Mouse (Mus musculus) layer of hippocampus, adult 9-10 months (tissue): ENCODE results near the gene Myl12a.

Source experiments
- DNase-seq: peaks from one replicate; pipeline ENCODE4 v3.0.0; 2022; ENCODE audit warnings: low spot score

Myl12a gene

DNA sequence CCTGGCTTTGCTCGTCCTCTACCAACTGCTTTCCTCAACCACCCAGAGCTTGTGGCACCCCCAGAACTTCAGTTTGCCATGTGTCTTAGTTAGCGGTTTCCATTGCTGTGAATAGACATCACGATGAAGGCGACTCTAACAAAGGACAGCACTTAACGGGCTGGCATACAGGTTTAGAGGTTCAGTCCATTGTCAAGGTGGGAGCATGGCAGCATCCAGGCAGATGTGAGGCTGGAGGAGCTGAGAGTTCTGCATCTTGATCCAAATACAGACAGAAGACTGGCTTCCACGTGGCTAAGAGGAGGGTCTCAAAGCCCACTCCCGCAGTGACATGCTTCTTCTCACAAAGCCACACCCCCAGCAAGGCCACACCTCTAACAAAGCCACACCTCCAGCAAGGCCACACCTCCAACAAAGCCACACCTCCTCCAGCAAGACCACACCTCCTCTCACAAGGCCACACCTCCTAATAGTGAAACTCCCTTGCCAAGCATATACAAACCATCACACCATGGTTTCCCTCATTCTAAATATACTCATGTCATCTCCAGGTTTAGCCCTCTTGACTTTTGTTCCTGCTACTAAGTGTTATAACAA lies 8.1 kb upstream of the Myl12a start:
- no peak for DNase-seq

DNA sequence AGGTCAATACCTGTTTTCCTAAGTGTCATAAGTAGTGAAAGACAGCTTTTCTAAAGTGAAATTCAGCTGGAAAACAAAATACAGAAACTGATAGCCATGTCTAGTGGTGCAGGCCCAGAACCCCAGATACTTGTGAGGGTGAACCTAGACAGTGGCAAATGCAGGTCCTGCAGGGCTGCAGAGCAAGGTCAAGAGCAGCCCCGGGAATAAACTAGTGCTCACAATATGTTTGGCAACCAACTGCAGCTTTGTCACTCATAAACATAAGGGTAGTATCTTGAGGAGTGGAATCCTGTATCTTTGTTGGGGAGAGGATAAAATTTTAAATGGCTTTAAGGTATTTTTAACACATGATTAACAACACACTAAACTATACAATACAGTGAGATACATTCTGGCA lies 7.1 kb upstream of the Myl12a start:
- no peak for DNase-seq

DNA sequence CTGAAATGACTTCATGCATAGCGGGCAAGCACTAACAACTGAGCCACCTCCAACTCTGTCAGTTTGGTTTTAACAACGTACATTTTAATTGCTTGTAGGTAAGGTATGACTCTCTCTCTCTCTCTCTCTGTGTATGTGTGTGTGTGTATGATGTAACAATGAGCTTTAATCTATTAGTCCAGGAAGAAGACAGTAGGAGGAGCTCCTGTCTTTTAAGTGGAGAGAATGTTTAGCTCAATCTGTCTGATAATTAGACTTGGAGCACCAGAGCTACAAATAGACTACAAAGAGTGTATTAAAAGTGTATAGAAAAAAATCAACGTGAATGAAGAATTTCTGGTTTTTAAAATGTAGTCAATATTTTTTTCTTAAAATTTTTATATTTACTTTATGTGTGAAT lies 6.0 kb upstream of the Myl12a start:
- DNase-seq: no peak

DNA sequence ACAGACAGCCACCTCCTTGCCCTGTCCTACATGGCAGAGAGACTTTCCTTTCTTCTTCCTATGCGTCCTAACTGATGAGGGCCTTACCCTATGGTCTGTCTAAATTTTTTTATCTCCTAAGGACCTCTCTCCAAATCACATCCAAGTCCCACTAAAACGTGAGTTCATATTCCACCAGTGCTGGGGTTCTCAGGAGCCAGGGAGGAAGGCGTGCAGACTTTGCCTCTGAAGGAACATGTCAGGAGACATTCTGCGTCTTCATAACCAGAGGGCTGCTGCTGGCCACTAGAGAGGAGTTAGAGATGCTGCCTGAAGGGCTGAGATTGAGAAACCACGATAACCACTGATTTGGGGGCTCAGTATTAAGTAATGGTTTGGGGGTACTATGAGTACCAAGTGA lies 4.3 kb upstream of the Myl12a start:
- no peak for DNase-seq

DNA sequence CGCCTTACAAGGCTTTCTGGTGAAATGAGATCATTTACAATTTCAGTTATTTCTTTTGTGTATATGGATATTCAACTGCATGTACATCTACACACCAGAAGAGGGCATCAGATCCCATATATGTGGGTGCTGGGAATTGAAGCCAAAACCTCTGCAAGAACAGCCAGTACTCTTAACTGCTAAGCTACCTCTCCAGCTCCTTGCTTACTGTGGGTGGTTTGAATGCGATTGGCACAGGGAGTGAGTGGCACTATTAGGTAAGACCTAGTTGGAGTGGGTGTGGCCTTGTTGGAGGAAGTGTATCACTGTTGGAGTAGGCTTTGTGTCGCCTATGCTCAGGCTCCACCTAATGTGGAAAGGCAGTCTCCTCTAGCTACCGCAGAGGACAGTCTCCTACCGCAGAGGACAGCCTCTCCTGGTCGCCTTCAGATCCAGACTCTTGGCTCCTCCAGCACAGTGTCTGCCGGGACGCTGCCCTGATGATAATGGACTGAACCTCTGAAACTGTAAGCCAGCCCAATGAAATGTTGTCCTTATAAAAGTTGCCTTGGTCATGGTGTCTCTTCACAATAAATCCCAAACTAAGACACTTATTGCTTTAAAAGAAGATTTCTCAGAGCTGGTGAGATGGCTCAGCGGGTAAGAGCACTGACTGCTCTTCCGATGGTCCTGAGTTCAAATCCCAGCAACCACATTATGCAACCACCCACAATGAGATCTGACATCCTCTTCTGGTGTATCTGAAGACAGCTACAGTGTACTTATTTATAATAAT lies 1.7 kb upstream of the Myl12a start:
- DNase-seq: no peak

DNA sequence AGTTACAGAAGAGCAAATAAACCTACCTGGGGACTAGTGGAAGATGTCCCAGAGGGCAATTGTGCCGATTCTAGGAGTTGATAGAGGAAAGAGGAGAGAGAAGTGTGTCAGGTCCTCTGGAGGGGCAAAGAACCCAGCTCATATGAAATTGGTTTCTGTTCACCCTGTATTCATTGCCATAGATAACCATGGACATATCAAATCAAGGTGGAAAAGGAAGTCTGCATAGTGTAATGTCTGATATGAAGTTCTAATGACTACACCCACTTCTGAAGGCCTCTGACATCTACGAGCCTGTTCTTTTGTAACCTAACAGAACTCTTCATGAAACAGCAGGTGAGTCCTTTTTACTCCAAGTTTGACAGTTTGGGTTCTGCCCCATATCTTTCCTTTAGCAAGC lies 1.0 kb upstream of the Myl12a start:
- no peak for DNase-seq

DNA sequence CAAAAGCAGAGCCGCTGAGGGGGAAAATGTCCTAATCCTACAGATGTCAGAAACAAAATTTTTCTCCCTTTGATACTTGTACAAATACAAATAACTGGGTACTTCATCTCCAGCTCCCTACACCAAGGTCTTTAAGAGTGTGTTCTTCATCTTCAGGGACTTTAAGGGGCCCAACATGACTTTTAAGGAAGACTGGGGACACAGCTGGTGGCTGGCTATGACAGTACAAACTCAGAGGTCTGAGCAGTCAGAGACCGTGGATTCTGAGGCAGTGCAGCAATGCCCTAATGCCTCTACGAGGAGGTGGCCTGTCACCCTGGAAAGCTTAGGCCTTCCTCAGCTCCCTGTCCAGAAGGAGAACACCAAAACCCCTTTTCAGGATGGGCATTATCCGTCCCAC lies 434 bp upstream of the Myl12a start:
- no peak for DNase-seq

DNA sequence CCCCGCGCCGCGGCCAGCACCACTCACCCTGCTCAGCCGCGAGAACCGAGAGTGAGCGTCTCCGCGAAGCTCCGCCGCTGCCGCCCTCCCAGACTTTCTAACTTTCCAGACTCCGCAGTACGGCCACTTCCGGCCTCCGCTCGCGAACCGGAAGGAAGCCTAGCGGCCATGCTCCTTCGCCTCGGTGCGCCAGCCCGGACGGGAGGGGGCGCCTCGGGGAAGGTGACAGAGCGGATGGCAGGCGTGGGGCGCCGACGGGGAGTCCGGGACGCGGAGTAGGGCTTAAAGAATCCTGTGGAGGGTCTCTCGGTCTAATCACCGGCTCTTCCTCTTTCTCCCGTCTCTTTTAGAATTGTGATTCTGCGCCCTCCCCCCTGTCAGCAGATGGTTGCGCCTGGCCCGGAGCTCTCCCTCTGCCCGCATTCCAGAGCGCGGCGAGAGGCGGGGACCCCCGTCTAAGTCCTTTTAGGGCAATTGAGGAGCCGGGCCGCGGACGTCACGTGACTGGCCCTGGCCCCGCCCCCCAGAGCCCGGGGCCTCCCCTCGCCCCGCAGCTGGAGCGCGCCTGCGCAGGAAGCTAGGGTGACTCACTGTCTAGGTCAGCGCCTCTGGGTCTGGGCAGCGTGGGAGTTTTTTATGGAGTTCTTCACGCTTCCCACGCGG lies 466 bp downstream of the Myl12a start, which contains the start of gene Myom1:
Myom1 (plus strand) TSS at position 553 of the 663 bp plus-strand sequence.
- DNase-seq: peak; percentile 87

DNA sequence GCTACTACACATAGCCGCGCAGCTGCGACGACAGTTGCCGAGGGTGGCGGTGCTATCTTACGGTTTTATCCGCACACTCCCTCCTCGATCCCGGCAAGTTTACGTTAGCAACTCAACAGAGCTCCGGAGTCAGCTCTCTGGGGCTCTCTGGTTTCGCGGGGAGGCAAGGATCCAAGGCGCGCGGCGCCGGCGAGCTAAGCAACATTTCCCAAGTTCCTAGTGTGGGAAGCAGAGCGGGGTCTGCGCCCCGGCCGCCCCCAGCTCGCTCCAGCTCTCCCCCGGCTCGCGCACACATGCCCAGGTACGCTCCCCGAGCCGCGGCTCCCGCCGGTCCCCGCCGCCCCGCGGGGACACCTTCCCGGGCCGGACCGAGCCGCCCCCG lies 988 bp downstream of the Myl12a start:
- no peak for DNase-seq

DNA sequence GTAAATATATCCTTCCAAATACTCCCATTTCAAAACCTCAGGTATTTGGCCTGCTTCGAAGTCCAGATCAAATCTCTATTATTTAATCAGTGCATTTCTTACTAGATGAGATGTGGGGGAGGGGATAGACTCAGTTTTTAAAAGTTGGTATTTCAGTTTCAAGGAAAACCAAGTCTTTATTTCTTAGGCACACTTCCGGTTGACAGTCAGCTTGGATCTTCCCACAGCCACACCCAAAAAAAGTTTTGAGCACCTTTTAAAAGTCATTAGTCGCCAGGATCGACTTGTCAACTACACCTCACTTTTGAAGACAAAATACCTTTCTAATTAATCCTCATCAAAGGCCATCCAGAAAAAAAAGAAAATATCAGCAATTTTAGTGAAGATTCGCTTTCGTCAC lies 1.6 kb downstream of the Myl12a start:
- no peak for DNase-seq

DNA sequence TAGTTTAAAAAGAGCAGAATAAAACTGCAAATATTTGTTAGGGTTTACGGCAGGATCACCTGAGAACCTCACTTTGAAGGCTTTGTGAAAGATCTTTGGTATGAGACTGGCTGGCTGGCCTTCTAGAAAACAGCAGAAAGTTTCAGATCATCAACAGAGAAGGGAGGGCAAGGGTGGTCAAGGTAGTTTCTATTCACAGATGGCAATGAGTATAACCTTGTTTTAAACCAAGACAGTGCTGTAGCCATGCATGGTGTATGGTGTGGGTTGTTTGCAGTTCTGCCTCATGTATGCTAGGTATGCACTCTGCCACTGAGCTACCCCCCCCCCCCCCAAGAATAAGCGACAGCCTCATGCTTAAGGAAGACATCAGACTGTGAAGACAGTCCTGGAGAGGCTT lies 2.4 kb downstream of the Myl12a start:
- no peak for DNase-seq

DNA sequence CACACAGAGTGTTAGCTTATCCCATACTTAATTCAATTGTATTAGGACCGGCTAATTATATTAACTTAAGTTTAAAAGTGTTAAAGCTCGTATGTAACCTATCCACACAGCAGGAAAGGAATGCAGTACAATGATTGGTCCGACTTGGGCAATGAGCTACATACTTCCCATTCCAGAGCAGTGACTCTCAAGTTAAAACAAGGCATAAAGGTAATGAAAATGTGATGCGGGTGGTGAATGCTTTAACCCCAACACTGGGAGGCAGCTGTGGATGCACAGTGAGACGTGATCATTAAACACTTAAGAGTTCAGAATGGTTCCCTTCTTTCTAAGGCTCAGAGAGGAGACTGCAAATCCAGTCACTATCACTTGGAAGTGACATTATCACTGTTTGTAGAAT lies 3.5 kb downstream of the Myl12a start:
- DNase-seq: no peak

DNA sequence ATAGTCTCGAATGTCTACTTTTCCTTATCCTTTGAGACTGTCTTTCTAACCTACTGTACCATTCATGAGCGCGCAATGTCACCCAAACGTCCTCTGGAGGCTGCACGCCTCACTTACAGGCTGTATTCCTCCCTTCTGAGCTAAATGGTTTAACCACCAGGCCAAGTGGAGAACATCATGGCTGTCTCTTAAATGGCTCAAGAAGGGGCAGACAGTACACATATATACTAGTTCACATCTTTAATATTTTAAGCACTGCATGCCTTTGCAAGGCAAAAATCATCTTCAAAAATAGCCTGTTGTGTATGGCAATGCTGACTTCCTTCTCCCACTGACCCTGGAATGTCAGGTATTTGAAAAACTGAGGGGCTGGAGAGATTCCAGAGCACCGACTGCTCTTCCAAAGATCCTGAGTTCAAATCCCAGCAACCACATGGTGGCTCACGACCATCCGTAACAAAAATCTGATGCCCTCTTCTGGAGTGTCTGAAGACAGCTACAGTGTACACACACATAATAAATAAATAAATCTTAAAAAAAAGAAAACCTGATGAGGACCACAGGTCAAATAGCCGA lies 4.2 kb downstream of the Myl12a start:
- DNase-seq: no peak

DNA sequence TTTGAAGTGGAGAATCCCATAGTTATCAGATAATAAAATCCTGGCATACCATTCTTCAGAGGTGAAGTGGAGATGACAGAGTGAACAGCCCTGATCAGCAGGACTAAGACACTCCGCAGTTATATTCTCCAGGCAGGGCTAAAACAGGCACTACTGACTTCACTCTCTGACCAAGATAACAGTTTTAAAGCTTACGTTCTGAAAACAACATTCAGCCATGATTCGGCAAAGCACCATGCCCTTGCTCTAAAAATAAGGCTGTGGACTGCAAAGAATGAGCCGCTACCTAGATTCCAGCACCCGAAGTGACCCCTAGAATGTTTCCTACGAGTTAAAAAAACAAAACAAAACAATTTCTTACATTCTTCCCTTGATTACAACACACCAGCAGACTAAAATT lies 4.8 kb downstream of the Myl12a start:
- DNase-seq: no peak

DNA sequence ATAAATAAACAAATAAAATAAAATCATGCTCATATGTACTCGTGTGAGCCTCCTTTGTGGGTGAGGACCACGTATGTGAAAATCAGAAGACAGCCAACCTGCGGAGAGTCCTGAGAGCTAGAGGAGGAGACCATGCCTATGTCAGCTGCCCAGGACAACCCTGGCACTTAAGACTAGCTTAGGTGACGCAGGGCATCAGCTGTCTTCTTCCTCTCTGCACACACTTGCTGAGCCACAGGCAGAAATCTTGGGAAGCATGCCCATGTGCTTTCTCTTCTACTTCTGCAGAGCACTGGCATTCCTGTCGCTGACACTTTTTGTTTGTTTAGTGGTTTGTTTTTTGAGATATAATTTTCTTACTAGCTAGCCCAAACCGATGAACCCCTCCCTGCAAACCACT lies 7.1 kb downstream of the Myl12a start:
- DNase-seq: no peak

DNA sequence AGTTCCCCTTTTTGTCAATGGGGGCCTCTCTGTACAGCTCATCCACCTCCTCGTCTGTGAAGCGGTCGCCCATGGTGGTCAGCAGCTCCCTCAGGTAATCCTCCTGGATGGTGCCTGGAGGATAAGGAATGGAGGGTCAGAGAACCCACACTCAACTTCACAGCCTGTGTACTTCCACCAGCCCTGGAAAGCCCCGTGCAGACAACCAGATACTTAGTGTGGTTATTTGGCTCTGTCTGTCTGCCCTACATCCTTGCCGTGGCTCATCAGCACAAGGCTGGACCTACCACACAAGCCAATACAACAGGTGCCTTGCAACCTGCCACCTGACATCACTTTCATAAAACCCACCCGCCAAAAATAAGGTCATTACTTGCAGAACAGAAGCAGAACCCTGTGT lies 8.0 kb downstream of the Myl12a start:
- DNase-seq: no peak

DNA sequence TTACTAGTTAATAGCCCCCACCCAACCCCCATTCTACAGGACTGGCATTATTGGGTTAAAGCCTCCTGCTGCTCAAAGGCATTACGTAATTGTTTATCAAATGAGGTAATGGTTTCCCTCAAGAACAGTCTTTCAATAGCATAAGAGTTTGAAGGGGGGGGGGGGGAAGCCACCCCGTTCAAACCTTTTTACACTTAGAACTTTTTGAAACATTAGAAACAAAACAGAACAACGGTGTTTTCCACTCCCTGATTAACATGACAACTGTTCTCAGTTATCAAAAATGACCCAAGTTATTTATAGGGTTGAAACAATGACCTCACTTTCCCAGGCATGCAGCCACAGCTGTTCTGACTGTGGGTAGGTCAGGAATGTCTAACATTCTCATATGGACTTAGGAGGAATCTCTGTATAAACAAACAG lies 9.3 kb downstream of the Myl12a start:
- no peak for DNase-seq

DNA sequence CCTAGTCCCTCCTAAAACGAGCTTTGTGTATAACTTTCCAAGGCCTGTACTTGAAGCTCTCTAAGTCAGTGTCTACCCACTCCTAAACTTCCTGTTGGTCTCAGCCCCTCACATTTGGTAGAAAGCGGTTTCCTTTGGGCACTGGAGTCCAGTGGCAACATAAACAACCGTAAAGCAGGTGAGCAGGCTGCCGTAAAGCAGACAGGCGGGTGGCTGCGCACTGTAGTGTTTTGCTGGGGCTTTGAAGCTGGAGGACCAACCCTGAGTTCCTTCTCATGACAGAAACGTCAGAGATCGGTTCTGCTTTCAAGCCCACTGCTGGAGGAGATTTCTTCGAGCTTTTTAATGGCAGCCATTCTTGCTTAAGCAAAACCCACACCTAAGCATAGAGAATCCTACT lies 10.0 kb downstream of the Myl12a start:
- no peak for DNase-seq

DNA sequence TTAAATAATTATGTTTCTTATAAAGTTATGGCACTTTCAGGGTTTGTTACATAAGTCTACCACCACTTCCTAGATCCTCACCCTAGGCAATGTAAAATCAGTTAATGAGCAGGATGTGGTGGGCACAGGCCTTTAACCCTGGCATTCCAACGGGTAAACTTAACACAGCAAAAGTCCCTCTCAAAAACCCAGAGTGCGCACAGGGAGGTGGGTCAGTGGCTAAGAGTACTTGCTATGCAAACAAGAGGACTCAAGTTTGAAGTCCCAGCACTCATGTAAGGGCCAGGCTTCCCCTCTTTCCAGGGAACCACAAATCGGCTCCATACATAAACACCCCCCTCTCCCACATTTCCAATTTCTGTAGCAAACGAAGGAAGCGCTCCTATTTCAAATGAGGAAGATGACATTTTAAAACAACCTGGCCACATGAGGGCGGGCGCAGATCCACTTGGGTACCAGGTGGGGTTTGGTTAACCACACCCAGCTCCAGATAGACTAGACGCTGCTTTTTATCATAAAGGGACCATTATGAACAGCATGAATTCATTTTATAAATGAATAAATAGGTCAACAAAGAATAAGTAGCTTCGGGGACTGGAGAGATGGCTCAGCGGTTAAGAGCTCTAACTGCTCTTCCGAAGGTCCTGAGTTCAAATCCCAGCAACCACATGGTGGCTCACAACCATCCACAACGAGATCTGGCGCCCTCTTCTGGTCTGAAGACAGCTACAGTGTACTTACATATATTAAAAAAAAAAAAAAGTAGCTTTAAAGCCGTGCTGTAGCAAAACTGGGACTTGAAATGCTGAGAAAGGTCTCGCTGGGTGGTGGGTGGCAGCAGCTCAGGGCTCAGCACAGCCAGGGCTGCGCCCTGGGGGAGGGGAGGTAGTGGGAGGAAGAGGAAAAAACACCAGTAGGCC lies 10.7 kb downstream of the Myl12a start:
- DNase-seq: no peak

DNA sequence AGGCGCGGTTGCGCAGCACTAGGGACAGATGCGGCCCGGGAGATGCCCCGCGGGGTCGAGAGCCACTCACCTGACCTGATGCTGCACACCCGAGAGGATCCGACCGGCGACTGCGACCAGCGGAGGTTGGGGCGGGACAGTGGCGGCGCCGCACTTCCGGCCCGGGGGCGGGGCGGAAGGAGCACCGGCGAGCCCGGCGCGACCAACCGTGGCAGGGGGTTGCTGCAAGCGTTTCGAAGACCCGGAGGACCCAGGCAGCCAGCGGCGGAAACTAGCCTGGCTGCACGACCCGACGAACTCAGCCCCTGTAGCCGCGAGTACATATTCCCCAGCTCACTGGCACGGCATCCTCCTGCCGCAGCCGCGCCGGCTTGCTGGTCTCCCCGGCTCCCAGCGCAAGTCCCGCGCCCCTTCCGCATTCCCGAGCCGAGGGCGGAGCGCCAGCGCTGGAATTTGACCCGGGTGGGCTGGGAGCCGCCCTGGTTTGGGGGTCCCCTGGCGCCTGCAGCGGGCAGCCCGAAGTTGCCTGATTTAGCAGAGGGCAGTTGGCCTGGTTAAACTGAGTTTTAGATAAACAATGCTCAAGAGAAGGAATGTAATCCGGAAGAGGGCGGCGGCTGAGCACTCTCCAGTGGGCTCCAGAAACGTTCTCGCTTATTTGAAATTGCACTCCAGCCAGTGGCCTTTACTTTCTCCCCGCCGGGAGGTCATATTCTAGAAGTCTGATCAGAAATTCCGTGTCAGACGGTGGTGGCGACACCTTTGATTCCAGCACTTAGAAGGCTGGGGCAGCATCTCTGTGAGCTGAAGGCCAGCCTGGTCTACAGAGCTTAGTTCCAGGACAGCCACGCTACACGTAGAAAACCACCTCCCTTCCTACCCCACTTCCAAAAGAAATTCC lies 12.0 kb downstream of the Myl12a start:
- no peak for DNase-seq

DNA sequence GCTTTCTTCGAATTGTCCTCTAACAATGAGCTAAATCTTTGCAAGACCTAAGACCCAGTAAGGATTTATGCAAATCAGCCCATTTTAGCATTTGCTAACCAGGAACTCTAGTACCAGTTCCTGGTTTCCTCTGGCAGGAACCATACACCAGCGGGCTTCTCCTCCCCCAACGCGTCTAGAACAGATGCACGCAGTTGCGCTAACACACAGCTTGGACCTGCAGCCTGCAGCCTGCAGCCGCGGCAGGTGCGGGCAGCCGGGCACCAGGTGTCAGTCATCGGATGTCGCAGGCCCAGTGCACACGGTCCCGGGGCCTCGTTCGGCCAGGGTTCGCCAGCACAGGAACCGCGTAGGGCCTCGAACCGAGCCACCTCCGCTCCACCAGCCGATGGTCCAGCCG lies 12.7 kb downstream of the Myl12a start:
- DNase-seq: no peak
